Mouse (Mus musculus): Measurements from ENCODE around the gene Tmem100.
A peak's percentile ranks its signal among the peaks of the same experiment; 100 is the strongest.

Tmem100 gene

DNA sequence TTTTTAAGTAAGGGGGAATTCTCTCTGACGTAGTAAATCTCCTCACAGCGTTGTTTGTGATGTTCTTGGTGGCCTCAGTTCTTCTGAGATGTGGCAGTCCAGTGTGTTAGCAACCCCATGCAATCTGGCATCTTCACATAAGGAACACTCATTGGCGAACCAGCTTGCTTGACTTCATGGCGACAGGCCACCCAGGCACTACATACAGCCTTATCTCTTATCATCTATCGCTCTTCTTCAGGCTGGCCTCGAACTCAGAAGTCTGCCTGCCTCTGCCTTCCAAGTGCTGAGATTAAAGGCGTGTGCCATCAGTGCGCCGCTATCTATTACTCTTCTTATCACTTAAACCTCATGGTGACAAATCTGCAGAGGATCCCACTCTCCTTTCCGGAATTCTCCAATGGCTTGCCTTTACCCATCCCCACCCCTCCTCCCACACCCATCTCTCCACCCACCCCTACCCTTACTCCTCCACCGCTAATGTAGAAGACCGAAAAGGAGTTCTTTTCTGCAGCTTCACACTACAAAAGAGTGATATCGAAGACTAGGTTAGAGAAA is at the start of gene Tmem100:
Tmem100 (plus strand) TSS at position 508 of the 558 bp plus-strand sequence.
- DNase-seq = no peak

DNA sequence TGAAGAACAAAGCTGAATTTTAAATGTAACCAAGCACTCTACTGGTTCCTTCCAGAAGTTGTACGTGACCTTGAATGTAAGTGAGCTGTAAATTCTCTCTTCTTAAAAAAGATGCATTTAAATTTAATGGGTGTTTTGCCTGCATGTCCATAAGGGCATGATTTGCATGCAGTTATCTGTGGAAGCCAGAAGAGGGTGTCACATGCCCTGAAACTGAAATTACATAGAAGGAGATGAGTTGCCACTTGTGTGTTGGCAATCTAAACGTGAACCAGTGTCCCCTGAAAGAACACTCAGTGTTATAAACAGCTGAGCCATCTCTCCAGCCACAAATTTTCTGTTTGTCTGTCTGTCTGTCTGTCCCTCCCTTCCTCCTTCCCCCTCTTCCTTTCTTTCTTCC is 47.2 kb upstream of the Tmem100 start:
- no peak for DNase-seq

DNA sequence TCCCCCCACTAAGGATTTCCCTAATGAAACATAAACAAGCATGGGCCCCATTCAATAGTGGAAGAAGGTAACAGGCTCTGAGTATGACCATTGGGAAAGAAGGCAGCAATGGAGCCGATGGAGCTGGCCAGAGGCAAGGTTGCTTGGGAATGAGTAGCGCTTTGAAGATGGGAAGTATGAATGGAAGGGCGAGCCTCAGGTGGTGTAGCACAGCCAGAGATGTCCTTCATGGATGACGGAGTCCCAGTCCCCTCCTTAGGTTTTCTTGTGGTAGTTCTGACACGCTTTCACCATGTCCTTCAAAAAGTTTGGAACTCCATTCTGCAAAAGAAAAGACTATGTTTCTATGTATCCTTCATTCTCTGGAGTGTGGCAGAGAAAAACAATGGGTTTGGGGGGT is 45.7 kb upstream of the Tmem100 start:
- DNase-seq = no peak

DNA sequence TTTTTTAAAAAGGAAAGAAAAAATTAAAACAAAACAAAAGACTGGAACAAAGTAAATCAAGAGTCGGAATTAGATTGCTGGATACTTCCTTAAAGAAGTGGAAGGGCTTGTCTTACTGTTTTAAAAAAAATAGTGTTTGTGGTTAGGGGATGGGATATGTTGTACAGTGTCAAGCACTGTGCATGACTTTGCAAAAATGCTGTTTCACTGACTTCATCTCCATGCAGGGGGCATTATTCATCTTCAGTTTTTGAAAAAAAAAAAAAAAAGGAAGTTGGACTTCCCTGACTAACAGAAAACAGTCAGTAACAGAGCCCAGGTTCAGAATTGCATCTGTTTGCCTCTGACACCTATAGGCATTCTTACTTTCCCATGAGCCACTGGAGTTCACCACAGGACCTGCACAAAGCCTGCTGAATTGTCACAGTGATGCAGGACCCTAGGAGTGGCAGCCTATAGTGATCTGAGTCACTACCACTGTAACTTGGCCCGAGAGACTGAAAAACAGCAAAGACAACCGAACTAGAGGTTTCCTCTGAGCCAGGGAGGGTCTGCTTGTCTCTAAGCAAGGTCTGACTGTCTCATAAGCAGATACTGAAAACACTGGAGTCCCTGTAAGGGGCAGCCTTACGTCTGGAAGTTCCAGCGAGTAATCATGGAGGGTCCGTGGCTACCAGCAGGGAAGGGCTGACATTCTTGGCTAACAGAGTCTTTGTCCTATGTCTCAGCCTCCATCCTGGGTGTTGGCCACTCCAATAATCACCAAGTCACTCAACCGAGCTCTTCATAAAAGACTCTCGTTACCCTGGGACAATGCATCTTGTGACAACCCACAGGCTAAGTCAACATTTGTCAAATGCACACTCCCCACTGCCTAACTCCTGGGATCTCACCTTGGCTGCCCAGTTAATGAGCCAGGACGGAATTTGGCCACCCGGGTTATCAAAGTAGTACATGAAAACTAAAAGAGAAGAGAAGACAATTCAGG is 44.7 kb upstream of the Tmem100 start:
- no peak for DNase-seq

DNA sequence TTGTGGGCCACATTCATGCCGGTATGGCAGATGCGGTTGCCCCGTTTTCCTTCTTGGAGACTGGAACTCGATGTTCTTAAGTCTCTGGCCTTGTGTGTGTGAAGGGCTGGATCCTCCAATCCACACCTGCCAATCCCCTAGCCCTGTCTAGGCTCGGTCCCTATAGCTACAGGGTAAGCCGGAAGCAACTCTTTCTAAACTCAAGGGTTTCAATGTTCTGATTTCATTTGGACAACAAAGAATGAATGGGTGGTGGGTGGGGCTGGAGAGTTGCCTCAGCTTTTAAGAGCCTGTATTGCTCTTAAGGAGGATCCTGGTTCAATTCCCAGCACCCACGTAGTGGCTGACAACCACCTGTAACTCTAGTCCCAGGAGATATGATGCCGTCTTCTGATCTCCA is 43.6 kb upstream of the Tmem100 start:
- DNase-seq = no peak

DNA sequence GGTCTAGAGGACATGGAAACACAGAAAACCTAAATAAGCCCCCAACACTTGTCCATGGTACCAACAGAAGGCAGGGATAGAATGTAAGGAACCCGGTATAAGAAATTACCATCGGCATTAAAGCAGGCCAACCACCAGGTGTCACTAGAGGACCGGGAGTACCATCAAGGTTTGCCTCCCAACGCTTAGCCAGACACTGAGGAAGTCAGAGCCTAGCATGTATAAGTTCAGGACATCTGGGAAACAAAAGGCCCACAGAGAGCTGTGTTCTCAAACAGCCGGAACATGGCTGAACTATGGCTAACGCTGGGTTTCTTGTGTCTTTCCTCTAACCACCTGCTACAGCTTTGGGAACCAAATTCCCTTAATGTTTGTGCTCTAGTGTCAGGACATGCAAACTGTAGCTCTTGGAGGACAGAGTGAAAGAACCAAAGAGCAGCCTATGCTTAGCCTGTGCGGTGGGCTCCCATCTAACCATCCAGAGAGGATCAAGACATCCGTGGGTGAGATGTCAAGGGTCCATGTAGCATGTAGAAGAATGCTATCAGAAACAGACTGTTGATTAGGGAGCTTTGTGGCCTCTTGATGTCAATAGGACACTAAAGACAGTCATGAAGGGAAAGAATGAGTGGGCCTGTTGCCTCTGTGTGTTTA is 41.1 kb upstream of the Tmem100 start:
- peak; percentile 69 to 73 for DNase-seq

DNA sequence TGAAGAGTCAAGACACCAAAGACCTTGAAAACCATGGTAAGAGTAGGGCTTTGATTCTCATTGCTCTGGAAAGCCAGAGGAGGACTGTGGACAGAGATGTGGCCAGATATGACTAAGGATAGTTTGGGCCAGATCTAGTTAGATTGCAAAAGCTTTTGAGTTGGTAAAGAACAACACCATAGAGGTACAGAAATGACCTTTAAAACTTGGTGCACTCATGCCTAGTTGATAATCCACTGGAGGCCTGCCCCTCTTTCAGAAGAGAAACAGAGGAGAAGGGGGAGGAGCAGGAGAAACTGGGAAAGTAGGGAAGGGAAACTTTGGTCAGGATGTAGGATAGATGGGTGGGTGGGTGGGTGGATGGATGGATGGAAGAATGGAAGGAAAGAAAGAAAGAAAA is 38.5 kb upstream of the Tmem100 start:
- DNase-seq = no peak

DNA sequence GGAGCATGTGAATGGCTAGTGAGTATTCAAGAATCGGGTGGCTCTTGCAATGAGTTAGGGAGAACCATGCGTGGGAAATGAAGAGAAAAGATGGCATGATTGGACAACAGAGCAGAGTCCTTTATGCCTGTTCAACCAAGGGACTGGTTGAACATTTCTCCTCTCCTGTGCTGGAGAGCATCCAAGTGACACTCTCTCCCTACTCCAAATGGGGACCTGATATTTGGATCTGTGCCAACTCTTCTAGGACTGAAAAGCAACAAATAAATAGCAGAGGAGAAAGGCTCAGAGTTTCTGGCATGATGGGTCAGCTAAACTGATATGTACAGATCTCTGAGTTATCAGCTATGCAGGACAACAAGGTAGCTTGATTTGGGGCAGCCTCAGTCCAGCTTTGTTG is 35.4 kb upstream of the Tmem100 start:
- DNase-seq = no peak

DNA sequence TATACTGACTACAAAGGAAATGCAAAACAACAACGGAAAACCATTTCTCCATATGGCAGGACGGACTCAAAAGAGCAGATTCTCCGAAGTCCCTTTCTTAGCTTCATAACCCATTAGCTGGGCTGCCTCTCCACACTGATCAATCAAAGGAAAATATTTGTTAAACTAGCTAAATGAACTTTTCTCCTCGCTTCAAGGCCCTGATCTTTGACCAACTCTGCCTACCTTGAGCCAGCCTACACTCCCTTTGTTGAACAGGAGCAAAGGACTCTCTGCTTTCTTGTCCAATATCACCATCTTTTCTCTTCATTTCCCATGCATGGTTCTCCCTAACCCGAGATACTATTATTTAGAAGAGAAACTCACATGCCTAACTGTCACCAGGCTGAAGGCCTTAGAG is 34.6 kb upstream of the Tmem100 start:
- DNase-seq = no peak

DNA sequence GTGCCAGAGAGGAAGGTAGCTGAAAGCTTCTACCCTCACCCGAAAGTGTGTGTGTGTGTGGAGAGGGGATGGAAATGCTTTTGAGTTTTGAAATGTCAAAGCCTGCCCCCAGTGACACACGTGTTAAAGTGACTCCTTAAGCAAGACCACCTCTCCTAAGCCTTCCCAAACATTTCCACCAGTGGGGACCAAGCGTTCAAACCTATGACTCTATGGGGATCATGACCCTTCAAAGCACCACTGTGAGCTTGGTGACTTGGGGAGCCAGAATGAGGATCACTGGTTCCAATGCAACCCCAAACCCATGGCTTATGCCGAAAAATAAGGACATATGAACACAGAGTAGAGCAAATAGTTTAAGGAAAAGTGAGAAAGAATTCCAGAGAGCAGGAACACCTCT is 33.7 kb upstream of the Tmem100 start:
- no peak for DNase-seq

DNA sequence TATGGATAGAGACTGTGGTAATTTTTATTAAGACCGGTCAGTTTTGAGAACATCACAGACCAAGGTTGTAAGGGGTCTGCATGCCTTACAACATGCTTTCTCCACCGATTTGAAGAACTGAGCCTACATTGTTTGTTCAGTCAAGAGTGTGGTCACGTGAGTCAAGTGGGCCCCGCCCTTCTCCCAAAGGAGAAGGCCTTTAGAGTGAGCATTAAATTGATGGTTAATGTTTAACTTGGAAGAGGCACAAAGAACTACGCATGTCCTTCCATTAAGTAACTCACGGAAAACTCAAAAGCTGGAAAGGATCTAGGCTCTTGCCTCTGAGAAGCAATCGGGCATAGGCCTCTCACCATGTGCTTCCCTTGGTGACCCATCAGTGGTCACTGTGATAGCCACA is 33.3 kb upstream of the Tmem100 start:
- no peak for DNase-seq

DNA sequence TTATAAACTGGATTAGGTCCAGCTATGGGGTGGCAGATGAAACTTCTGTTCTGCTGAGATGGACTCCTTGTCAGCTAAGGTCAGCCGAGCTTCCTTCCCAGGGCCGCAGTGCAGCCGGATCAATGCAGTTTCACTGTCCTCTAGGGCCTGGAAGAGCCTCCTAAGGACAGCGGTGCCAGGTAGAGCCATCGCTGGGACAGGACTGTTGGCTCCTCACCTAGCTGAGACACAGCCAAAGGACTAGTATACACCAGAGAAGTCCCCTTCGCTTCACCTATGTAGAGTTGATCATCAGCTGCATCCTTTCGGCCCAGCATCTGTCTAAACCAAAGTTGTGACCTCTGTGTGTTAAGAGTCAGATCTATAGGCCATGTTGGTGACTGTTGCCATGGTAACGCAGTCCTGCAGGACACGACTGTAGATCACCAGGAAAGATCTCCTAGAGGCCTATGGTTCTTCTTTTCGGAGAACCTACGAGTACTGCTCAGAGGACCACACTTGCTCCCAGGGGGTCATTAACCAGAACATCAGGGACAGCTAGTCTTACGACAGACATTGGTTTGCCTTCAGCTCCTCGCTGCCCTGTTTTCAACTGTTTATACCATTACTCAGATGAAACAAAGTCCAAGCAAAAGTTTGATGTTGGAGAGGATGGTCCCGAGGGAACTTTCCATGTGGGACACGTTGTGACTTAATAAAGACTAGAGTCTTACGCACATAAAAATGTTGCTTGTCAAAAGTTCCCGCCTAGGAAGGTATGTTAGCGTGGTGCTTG is 31.0 kb upstream of the Tmem100 start:
- no peak for DNase-seq

DNA sequence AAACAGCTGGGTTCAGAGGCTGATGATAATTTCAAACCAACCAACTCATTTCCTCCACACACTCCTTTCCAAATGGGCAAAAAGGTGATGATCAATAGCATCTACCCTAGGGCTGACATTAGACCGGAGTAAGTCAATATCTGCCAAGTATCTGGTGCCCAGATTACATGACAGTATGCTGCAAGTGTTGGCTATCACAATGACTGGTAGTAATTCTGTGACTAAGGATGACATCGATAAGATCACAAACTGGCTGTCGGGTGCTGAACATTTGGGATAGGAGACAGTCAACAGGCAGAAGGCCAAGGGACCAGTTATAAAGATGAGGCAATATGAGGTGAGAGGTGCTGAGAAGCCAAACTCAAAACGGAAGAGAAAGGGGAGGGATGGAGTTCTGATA is 29.5 kb upstream of the Tmem100 start:
- DNase-seq = no peak

DNA sequence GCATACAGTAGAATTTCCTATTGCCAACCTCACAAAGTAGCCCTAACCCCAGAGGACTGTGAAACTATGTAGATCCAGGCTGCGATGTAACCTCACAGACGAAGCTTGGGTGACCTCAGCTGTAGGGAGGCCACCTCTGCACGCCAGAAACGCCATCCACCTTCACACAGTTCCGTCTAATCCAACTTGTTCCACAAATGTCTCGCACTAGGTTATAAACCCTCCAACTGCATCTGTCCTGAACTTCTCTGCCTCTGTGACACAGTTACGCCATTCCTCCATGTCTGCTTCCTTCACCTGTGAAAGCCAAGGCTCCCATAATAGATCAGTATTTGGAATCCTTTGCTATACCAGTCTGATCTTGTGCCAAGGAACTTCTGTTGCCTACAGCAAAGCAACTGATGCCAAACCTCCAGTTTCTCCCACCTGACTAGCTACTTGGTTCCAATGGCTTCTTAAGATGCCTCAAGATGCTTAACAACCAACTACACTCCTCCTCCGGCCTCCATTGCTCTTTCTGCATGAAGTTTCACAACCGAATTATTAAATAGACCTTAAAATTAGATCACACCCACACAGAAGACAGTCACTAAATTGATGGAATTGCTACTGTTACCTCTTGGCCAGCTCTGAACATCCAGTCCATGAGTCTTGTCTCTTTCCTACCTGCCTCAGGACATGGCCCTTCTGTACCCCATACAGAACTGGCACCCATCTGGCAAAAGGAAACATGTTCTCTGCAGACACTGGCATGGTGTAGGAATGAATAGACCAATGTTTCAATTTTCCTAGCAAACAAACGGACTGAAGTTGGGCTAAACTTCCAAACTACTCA is 28.5 kb upstream of the Tmem100 start:
- no peak for DNase-seq

DNA sequence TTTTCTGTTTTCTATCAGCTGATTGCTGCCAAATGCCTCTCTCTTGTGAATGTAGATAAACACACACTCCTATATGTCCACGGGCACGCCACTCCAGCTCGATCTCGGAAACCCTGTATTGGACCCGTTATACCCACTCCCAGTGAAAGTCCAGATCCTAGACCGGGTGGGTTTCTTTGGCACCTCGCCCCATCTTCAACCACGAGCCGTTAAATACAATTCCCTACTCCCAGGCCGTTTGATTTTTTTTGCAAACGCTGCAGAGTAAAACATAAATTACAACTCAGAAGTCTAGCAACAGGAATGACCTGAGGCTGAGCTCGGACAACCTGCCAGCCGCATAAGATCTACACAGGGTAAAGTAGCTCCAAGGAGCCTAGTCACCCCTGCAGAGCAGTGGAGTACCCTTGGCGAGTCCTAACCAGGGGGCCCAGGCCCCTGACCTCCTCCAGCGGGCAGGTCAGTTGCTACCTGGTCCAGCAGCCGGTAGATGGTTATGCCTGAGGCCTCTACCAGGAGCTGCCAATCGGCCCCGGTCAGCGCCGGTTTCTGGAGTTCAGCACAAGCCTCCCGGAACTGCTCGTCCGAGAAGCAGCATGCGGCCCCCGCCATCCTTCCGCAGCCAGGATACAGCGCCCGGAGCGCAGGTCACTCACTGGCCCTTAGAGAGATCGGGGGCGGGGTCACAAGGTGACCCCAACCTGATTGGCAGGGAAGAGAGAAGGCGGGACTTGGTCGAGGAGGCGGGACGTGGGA is 27.7 kb upstream of the Tmem100 start, which contains the start of gene Pctp:
Pctp (minus strand) TSS at position 664 of the 756 bp plus-strand sequence.
- peak; percentile 78 to 80 for DNase-seq

DNA sequence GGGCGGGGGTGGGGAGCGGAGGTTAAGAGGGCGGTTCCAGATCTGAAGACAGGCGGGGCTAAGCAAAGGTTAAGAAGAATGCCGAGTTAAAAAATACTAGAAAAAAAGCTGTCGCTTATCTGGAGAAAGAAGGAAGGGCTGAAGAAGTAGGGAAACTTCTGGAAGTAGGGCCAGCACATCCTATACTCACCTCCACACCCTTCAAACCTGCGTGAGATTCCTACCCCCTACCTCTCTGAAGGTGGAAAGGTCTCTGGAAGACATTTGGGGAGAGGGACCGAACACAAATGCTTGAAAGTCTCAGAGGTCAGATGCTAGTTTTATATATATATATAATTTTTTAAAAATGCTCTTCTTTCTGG is 27.2 kb upstream of the Tmem100 start:
- DNase-seq = no peak

DNA sequence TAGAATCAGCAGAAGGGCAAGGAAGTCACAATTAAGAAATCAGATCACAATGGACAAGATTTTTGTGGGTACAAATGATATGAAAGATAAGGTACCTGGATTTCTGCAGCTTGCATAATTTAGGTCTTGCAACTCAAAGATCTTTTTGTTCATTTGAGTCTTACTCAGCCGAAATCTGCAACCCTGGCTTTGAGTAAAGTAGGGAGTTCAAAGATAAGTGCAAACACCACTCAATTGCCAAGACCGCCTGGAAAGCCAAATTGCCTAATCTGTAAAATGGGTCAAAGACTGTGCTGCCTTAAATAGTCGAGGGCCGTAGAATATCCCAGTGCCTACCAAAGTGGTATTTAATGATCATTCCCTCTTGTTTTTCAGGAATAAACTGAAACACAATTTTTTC is 26.8 kb upstream of the Tmem100 start:
- DNase-seq = no peak

DNA sequence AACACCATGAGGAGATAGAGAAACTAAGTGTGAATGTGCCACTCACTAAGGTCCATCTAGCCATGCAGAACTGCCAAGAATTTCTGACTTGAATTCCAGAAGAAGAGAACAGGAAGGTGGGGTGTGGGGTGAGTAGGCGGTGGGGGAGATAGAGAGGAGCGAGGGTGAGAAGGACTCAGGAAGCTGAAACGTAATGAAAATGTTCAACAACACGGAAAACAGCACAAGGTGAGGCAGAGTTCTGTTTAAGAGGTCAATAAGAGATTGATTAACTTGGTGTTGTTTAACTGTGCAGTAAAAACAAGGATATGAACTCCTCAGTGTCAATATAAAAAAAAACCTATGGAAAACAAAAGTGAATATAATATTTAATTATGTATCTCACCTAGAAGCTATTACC is 24.0 kb upstream of the Tmem100 start:
- DNase-seq = no peak

DNA sequence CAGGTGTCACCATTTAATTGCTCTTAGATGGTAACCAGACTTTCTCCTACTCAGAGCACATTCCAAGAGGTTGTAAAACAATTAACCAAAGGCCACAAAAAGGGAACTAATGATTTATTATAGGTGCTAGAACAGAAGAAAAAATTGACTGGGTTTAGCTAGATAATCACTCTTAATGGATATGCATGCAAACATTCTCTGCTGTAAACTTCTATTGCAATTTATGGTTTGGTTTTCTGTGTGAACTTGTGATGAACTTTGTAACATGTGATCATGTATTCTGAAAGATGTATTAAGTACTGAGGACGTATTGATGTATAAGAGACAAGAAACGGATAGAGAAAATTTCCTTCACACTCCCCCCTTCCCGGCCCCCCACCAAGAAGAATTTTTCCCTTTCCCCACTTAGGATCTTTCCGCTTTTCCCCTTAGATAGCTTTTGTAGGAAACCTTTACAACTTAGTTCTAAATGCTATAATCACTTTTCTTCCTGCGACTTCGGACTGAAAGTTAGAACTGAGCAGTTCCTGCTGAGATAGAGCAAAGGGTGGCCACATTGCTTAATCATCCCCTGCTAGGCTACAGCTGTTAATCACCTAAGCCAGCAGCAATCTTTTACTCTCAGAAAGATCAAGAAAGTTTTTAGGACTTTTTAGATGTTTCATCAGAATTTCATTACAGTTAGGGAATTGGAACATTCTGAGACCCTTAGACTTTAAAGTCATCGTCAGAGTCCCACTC is 22.2 kb upstream of the Tmem100 start:
- DNase-seq = no peak

DNA sequence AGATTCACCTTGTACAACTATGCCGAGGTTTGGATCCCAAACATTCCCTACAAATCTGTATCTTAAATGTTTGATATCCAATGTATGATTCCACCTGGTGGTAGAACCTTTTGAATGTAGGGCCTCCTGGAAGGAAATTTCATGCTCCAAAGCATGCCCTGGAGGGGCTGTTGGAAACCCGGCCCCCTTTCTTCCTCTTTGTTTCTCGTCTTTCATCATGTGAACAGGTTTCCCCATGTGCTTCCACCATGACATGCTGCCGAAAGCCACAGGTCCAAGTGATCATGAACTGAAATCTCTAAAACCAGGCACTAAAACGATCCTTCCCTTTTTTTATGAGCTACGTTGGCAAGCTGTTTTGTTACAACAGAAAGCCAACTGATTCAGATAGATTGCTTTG is 16.5 kb upstream of the Tmem100 start:
- DNase-seq = no peak

DNA sequence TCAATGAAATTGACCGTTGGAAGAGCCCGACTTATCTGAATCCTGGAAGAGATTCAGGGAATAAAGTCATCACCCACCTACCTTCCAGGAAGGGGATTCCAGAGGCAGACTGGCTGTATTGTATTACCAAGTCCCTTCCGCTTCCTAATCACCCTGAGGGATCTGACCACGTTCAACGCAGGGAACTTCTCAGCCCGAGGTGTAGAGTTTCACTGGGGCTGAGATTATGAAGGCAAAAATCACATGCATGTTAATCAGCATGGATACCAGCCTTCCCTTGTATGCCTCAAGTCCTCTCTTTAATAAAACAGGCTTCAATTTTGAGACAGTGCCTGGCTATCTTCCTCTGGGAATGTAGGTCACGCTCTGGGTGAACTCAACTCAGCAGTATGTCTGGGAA is 14.9 kb upstream of the Tmem100 start:
- DNase-seq = no peak

Data from B cell, adult 2 months (primary cell).